Mouse (Mus musculus) heart, embryonic 13.5 days (tissue): ENCODE results near the gene Rangrf. TPM values are rescaled to one million over a fixed set of nuclear protein-coding genes. Genes with fewer than 3 reads are reported as not detected.

Experiments
- ATAC-seq: fragments of 200-750 bp; cut with Nextera tagmentation; 2 replicates; pipeline ENCODE4 v1.8.0; 2017; ENCODE audit warnings: moderate TSS enrichment; ENCODE audit not compliant: insufficient number of reproducible peaks, low FRiP score, low TSS enrichment; ENCODE audit errors: extremely low read depth
- H3K27ac ChIP-seq: fragments of 300-500 bp; sonication (generic); replicated peaks from 2 replicates; pipeline ENCODE4 v1.5.1; 2015; ENCODE audit warnings: moderate library complexity, mild to moderate bottlenecking, inconsistent platforms
- H3K27me3 ChIP-seq: fragments of 300-500 bp; sonication (generic); replicated peaks from 2 replicates; pipeline ENCODE4 v1.6.1; 2015; ENCODE audit warnings: mild to moderate bottlenecking, inconsistent platforms
- H3K36me3 ChIP-seq: fragments of 300-500 bp; sonication (generic); 2 replicates; pipeline ENCODE4 v1.6.1; 2015; ENCODE audit warnings: mild to moderate bottlenecking, inconsistent platforms
- H3K4me1 ChIP-seq: fragments of 300-500 bp; sonication (generic); 2 replicates; pipeline ENCODE4 v1.6.1; 2015; ENCODE audit warnings: inconsistent platforms
- H3K4me2 ChIP-seq: fragments of 300-500 bp; sonication (generic); 2 replicates; pipeline ENCODE4 v1.6.1; 2015; ENCODE audit warnings: inconsistent platforms, mild to moderate bottlenecking, moderate library complexity
- H3K4me3 ChIP-seq: fragments of 300-500 bp; sonication (generic); 2 replicates; pipeline ENCODE4 v1.5.1; 2015; ENCODE audit warnings: moderate library complexity, mild to moderate bottlenecking, inconsistent platforms
- H3K9ac ChIP-seq: fragments of 300-500 bp; sonication (generic); 2 replicates; pipeline ENCODE4 v1.6.1; 2015; ENCODE audit warnings: inconsistent platforms, mild to moderate bottlenecking, moderate library complexity
- H3K9me3 ChIP-seq: fragments of 300-500 bp; sonication (generic); 2 replicates; pipeline ENCODE4 v1.6.1; 2016; ENCODE audit warnings: inconsistent platforms
- WGBS: fragments of 180-500 bp; shearing (Covaris S2); methylation state at CpG from one replicate; pipeline ENCODE4 v1.1.7; 2015; ENCODE audit warnings: mixed read lengths; 5-methylcytosine and 5-hydroxymethylcytosine counted together
- polyA plus RNA-seq: library from polyadenylated mRNA; unstranded; fragments of >200 nt; fragmentation: Nextera tagmentation; extraction: Ambion mirVana; gene quantifications from 2 replicates; pipeline ENCODE4 v1.2.1, GENCODE M21; 2015

The Rangrf gene
- polyA plus RNA-seq, 1 experiment from 2014 or later: 67.9 TPM

DNA sequence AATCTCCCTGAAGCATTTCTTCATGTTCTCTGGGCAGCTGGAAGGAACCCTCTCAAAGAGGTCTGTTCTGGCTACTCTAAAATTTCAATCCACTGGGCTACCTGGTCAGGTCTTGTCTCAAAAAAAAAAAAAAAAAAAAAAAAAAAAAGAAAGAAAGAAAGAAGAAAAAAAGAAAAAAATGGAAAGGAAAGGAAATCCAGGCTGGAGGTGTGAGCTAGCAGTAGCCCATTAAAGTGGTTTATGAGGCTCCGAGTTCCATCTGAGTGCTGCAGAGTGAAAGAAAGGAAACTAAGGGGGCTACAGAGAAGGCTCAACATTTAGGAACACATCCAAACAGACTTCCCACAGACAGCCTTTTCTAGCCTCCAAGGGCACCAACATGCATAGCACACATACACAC is 17.0 kb downstream of the Rangrf start:
- no peak overlapping the region; the same call in 1 of the 2 replicates for H3K9ac ChIP-seq
- peak overlapping the region; percentile 77 for H3K27ac ChIP-seq
- H3K27me3 ChIP-seq: peaks cover 45% of the 10 kb centered on the region
- peaks cover 22% of the 10 kb centered on the region for H3K4me1 ChIP-seq
- no peaks in the 10 kb centered on the region for H3K9me3 ChIP-seq
- ATAC-seq: no peak
- H3K4me3 ChIP-seq: no peak overlapping the region
- 83% methylated on average over 1 of the region's 1 CpGs for WGBS
- H3K36me3 ChIP-seq: no peaks in the 10 kb centered on the region
- peak overlapping the region; percentile 76; the same call in 1 of the 2 replicates for H3K4me2 ChIP-seq

DNA sequence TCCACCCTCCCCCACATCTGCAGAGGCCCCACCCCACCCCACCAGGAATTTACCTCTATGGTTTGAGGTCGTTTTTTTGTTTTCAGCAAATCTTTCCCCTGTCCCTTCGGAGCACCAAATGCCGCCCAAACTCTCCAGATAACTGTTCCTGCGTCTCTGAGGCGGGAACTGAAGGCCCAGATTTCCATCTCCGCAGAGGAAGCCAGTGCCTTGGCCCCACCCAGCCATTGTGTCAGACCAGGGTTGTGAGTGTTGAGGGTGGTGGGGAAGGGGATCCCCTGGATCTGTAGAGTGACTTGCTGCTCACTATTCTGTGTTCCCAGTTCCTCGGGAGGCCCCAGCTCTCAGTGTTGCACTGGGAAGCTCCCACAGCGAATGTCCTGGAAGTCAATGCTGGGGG is 17.7 kb downstream of the Rangrf start, which contains the start of gene Arhgef15:
Gene Arhgef15 (minus strand): TSS at position 173 of the 400 bp plus-strand sequence.
- H3K36me3 ChIP-seq: no peaks in the 10 kb centered on the region
- peak within 1 kb of the TSS; percentile 45 for H3K4me3 ChIP-seq
- peaks cover 46% of the 10 kb centered on the region for H3K27me3 ChIP-seq
- peak within 1 kb of the TSS; percentile 71 for H3K9ac ChIP-seq
- H3K4me1 ChIP-seq: peaks cover 22% of the 10 kb centered on the region
- no peak for ATAC-seq
- peak within 1 kb of the TSS; percentile 77 for H3K27ac ChIP-seq
- H3K9me3 ChIP-seq: no peaks in the 10 kb centered on the region
- whole genome bisulfite sequencing: 30% methylated on average over 8 of the region's 8 CpGs
- peak within 1 kb of the TSS; percentile 76 for H3K4me2 ChIP-seq

DNA sequence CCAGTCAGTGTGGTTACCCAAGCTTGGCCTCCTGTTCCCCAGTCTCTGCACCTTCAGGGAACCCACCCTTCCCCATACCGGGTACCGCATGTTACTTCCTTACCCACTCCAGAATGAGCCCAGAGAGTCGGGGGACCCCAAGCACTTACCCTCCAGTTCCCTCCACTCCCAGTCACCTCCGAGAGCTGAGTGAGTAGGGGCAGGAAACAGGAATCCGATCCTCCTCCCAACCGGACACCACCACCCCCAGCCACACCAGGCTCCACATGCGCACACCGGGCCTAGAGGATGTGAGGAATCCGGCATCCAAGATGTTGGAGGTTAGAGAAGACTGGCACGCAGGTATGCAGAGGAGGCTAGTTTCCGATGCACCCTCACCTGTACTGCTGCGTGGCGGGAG is 18.3 kb downstream of the Rangrf start:
- peak overlapping the region; percentile 77 for H3K27ac ChIP-seq
- H3K4me1 ChIP-seq: peaks cover 26% of the 10 kb centered on the region
- H3K27me3 ChIP-seq: peaks cover 51% of the 10 kb centered on the region
- H3K9ac ChIP-seq: peak overlapping the region; percentile 71
- WGBS: 31% methylated on average over 13 of the region's 13 CpGs
- H3K4me3 ChIP-seq: peak overlapping the region; percentile 45
- H3K9me3 ChIP-seq: no peaks in the 10 kb centered on the region
- H3K4me2 ChIP-seq: peak overlapping the region; percentile 76
- no peaks in the 10 kb centered on the region for H3K36me3 ChIP-seq
- 0 out of 2 replicates have a peak, but pooled peaks have one; percentile 39 for ATAC-seq

DNA sequence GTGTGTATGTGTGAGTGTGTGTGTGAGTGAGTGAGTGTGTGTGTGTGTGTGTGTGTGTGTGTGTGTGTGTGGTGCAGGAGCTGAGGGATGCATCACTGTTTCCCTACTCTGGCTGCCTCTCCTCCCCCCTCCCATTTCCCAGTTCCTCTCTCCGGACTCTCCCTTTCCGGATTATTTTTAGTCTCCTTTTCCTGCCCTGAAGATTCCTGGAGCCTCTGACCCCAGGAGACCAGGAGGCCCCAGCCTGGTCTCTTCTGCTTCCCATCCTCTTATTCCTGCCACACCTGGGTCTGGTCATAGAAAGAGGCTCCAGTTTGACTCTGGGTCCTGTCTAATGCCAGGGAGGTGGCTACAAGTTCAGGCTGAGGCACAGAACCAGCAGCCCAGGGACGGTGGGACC is 18.9 kb downstream of the Rangrf start:
- Histone ChIP-seq H3K4me1 (peaks cover 27% of the 10 kb centered on the region), H3K27ac (peak overlapping the region; percentile 77), H3K4me3 (peak overlapping the region; percentile 45), H3K4me2 (peak overlapping the region; percentile 76), H3K27me3 (peaks cover 56% of the 10 kb centered on the region), H3K9me3 (no peaks in the 10 kb centered on the region), H3K9ac (peak overlapping the region; percentile 71), H3K36me3 (no peaks in the 10 kb centered on the region)
- WGBS: 5% methylated on average over 3 of the region's 3 CpGs
- no peak for ATAC-seq

DNA sequence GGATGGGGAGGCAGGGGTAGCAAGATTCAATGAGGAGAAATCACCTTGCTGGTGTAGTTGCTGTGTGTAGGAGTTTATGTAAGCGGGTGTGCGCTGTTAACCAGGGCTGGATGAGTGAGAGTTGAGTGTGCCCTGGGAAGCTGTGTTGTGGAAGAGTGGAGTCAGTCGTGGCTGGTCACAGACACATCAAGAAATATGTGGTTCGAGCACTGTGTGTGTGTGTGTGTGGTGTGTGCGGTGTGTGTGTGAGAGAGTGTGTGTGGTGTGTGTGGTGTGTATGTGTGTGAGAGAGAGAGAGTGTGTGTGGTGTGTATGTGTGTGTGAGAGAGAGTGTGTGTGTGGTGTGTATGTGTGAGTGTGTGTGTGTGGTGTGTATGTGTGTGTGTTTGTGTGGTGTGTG is 19.5 kb downstream of the Rangrf start:
- Histone ChIP-seq H3K36me3 (no peaks in the 10 kb centered on the region), H3K27me3 (peaks cover 58% of the 10 kb centered on the region), H3K4me2 (peak overlapping the region; percentile 76), H3K9ac (peak overlapping the region; percentile 70), H3K4me1 (peaks cover 27% of the 10 kb centered on the region), H3K4me3 (peak overlapping the region; percentile 47), H3K9me3 (no peaks in the 10 kb centered on the region), H3K27ac (no peak overlapping the region)
- WGBS: 59% methylated on average over 5 of the region's 5 CpGs
- ATAC-seq: no peak

DNA sequence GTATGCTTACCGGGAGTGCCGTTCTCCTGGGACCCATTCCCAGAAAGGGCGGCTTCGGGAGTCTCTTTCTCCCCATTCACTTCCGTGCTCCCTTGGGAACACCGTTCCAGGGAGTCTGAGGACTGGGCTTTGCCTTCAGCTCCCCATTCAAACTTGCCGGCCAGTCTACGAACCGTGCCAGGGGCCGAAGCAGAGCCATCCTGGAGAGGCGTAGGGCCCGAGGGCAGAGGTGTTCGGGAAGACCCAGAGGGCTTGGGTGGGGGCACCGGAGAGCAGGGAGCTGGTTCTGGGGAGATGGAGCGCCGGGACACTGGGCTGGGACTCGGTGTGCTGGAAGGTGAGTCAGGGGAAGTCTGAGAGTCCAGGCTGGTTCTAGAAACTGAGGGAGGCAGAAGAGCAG is 20.6 kb downstream of the Rangrf start:
- H3K9me3 ChIP-seq: no peaks in the 10 kb centered on the region
- 3% methylated on average over 17 of the region's 17 CpGs for WGBS
- H3K4me3 ChIP-seq: peak overlapping the region; percentile 47
- no peak for ATAC-seq
- H3K27me3 ChIP-seq: peaks cover 62% of the 10 kb centered on the region
- no peak overlapping the region for H3K27ac ChIP-seq
- H3K36me3 ChIP-seq: no peaks in the 10 kb centered on the region
- H3K4me1 ChIP-seq: peaks cover 27% of the 10 kb centered on the region
- H3K9ac ChIP-seq: peak overlapping the region; percentile 70
- peak overlapping the region; percentile 76 for H3K4me2 ChIP-seq

DNA sequence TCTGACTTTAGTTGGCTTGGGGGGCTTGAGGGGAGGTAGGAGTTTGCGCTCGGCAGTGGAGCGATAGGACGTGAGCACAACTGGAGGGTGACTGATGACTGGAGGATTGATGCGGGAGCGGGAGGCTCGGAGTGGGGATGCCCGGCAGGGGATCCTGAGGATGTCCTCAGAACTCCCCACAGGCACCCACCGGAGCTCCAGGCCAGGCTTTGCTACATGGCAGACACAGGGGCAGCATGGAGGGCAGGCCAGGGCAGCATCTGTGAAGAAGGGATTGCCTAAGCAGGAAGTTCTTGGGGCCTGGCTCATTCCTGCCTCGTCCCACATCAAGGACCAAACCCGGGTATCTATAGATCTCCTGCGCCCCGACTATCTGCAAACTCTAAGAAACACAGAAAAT is 21.1 kb downstream of the Rangrf start:
- H3K4me3 ChIP-seq: peak overlapping the region; percentile 47
- peaks cover 27% of the 10 kb centered on the region for H3K4me1 ChIP-seq
- 12% methylated on average over 13 of the region's 13 CpGs for WGBS
- H3K9me3 ChIP-seq: no peaks in the 10 kb centered on the region
- H3K27me3 ChIP-seq: peaks cover 62% of the 10 kb centered on the region
- peak overlapping the region; percentile 76 for H3K4me2 ChIP-seq
- H3K36me3 ChIP-seq: no peaks in the 10 kb centered on the region
- H3K27ac ChIP-seq: no peak overlapping the region
- peak overlapping the region; percentile 70 for H3K9ac ChIP-seq
- no peak for ATAC-seq

DNA sequence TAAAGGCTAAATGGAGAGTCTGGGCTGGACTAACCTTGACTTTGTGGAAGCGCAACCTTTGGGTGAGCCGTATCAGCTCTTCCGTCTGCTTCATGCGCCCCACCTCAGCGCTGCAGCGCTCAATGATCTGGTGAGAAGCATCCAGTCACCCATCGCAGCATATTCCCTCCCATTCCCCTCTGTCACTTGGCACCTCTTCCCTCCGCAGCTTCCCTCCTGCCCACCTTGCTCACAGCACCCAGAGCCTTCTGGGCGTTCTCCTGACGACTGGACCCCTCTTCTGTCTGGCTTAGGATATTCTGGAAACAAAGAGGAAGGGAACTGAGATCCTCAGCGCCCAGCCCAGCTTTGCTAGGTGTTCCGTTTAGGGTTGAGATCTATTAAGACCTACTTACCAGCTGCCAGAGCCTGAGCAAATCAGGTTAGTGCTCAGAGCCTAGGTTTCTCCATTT is 27.4 kb downstream of the Rangrf start:
- H3K4me3 ChIP-seq: peak overlapping the region; percentile 39

DNA sequence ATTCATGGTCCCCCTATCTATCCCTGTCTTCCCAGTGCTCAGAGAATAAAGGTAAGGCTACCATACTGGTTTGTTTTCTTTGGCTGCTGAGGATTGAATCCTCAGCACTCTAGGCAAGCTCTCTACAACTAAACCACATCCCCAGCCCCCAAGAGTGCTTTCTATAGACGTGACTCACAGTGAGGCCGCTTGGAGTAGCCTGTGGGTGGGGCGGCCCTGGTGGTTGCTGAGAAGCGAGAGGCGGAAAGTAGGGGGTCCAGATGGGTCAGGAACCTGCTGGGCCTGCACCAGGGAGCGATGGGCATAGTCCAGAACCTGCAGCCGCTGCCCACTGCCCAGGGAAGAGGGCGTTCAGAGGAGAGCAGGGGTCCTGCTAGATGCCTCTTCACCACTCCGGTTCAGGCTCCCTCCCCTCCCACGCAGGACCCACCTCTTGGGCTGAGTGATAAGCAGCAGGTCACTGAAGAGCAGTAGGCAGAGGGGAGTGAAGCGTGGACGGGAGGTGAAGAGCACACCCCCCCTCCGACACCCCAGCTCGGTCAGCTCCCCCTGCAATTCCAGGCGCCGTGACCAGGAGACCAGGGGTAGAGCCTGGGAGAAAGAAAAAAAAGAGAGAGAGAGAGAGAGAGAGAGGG is 28.1 kb downstream of the Rangrf start:
- H3K4me2 ChIP-seq: peak overlapping the region; percentile 66

More for the DNA sequence above, 27.4 kb downstream of the Rangrf start:
- Histone ChIP-seq H3K4me2 (peak overlapping the region; percentile 66), H3K9me3 (no peaks in the 10 kb centered on the region), H3K9ac (peak overlapping the region; percentile 65), H3K4me1 (peaks cover 13% of the 10 kb centered on the region), H3K36me3 (peaks cover 9% of the 10 kb centered on the region; the same call in 1 of the 2 replicates), H3K27me3 (peaks cover 24% of the 10 kb centered on the region), H3K27ac (no peak overlapping the region)
- 22% methylated on average over 12 of the region's 12 CpGs for whole genome bisulfite sequencing
- ATAC-seq: no peak

DNA sequence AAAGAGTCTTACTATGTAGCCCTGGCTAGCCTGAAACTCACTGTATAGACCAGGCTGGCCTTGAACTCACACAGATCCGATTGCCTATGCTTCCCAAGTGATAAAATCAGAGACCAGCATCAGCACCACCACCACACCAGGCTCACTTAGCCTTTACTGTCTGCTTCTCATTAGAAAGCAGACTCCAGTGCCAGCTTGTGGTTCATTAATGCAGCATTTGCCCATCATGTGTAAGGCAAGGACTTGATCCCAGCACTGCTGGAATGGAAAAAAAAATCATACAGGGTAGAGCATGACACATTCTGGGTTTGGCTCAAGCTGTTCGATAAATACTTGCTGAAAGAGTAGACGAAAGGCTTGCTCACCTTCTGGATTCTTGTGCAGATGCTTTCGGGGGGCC is 29.0 kb downstream of the Rangrf start:
- peaks cover 9% of the 10 kb centered on the region; the same call in 1 of the 2 replicates for H3K36me3 ChIP-seq

More for the DNA sequence above, 28.1 kb downstream of the Rangrf start:
- 19% methylated on average over 16 of the region's 16 CpGs for WGBS
- no peak for ATAC-seq
- Histone ChIP-seq H3K27me3 (peaks cover 22% of the 10 kb centered on the region), H3K9ac (peak overlapping the region; percentile 65; the same call in 1 of the 2 replicates), H3K4me3 (peak overlapping the region; percentile 39), H3K27ac (no peak overlapping the region), H3K36me3 (peaks cover 9% of the 10 kb centered on the region; the same call in 1 of the 2 replicates), H3K9me3 (no peaks in the 10 kb centered on the region), H3K4me1 (peaks cover 11% of the 10 kb centered on the region)

DNA sequence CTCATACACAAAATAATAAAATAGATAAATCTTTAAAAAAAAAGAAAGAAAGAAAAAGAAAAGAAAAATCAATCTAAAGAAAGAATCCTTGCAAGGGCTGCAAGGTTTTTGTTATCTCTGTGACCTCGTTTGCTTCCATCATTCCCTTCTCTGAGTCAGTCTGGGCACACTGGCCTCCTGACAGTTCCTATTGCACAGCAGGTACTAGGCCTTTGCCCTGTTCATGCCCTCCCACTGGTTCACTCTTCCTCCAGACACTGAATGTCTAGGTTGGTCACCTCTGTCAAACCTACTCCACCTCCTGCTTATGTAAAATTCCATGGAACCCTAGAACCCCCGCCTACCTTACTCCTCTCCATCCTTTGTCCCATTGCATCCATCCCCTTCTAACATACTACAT is 29.7 kb downstream of the Rangrf start:
- peaks cover 13% of the 10 kb centered on the region; the same call in 1 of the 2 replicates for H3K27me3 ChIP-seq
- H3K4me1 ChIP-seq: peaks cover 12% of the 10 kb centered on the region
- no peak for ATAC-seq
- no peak overlapping the region for H3K4me3 ChIP-seq
- WGBS: 68% methylated on average over 2 of the region's 2 CpGs
- peaks cover 9% of the 10 kb centered on the region; the same call in 1 of the 2 replicates for H3K36me3 ChIP-seq
- H3K9ac ChIP-seq: no peak overlapping the region
- no peak overlapping the region for H3K27ac ChIP-seq
- no peaks in the 10 kb centered on the region for H3K9me3 ChIP-seq
- H3K4me2 ChIP-seq: no peak overlapping the region

More for the DNA sequence above, 29.0 kb downstream of the Rangrf start:
- H3K27ac ChIP-seq: no peak overlapping the region
- H3K4me1 ChIP-seq: peaks cover 8% of the 10 kb centered on the region
- 81% methylated on average over 4 of the region's 4 CpGs for WGBS
- H3K4me2 ChIP-seq: no peak overlapping the region
- ATAC-seq: no peak
- peaks cover 13% of the 10 kb centered on the region; the same call in 1 of the 2 replicates for H3K27me3 ChIP-seq
- H3K4me3 ChIP-seq: no peak overlapping the region
- no peaks in the 10 kb centered on the region for H3K9me3 ChIP-seq
- no peak overlapping the region for H3K9ac ChIP-seq
